Mouse (Mus musculus) hindbrain, embryonic 14.5 days (tissue): ENCODE measurements around the gene Hsd17b2. TPM values are rescaled to one million over a fixed set of nuclear protein-coding genes. Genes with fewer than 3 reads are reported as not detected.
A peak's percentile ranks its signal among the peaks of the same experiment; 100 is the strongest.

Experiments
- ATAC-seq: fragments of 200-750 bp; cut with Nextera tagmentation; 2 replicates; pipeline ENCODE4 v1.8.0; 2017; ENCODE audit warnings: moderate number of reproducible peaks, mild to moderate bottlenecking, moderate TSS enrichment, moderate library complexity; ENCODE audit not compliant: low FRiP score
- DNase-seq: peaks from one replicate; pipeline ENCODE4 v3.0.0-alpha.2; 2015; ENCODE audit warnings: low spot score
- H3K27ac ChIP-seq: fragments of 300-500 bp; sonication (generic); 2 replicates; pipeline ENCODE4 v1.5.1; 2014; ENCODE audit warnings: mild to moderate bottlenecking, moderate library complexity
- H3K27me3 ChIP-seq: fragments of 300-500 bp; sonication (generic); 2 replicates; pipeline ENCODE4 v1.6.1; 2014; ENCODE audit warnings: mild to moderate bottlenecking, low read length, mixed read lengths; ENCODE audit not compliant: control insufficient read depth, insufficient read depth
- H3K36me3 ChIP-seq: fragments of 300-500 bp; sonication (generic); replicated peaks from 2 replicates; pipeline ENCODE4 v1.6.1; 2014; ENCODE audit not compliant: control insufficient read depth, insufficient read depth
- H3K4me1 ChIP-seq: fragments of 300-500 bp; sonication (generic); replicated peaks from 2 replicates; pipeline ENCODE4 v1.6.1; 2014; ENCODE audit warnings: antibody characterized with exemption, low read length, mixed read lengths; ENCODE audit not compliant: control insufficient read depth, insufficient read depth
- H3K4me2 ChIP-seq: fragments of 300-500 bp; sonication (generic); replicated peaks from 2 replicates; pipeline ENCODE4 v1.6.1; 2014; ENCODE audit warnings: mild to moderate bottlenecking, moderate library complexity
- H3K4me3 ChIP-seq: fragments of 300-500 bp; sonication (generic); replicated peaks from 2 replicates; pipeline ENCODE4 v1.5.1; 2014; ENCODE audit warnings: mild to moderate bottlenecking, low read length
- H3K9ac ChIP-seq: fragments of 300-500 bp; sonication (generic); 2 replicates; pipeline ENCODE4 v1.6.1; 2014
- H3K9me3 ChIP-seq: fragments of 300-500 bp; sonication (generic); 2 replicates; pipeline ENCODE4 v1.6.1; 2016; ENCODE audit warnings: low read length; ENCODE audit not compliant: control insufficient read depth
- WGBS: fragments of 180-500 bp; shearing (Covaris S2); extraction: QIAGEN DNeasy Blood & Tissue Kit; methylation state at CpG from one replicate; pipeline ENCODE4 v1.1.7; 2014; 5-methylcytosine and 5-hydroxymethylcytosine counted together
- polyA plus RNA-seq: library from polyadenylated mRNA; unstranded; fragments of >200 nt; fragmentation: Nextera tagmentation; extraction: Ambion mirVana; gene quantifications from 2 replicates; pipeline ENCODE4 v1.2.1, GENCODE M21; 2014

Gene Hsd17b2
- polyA plus RNA-seq, result 0.25 TPM in 1 of 2 replicates, not detected in the other

DNA sequence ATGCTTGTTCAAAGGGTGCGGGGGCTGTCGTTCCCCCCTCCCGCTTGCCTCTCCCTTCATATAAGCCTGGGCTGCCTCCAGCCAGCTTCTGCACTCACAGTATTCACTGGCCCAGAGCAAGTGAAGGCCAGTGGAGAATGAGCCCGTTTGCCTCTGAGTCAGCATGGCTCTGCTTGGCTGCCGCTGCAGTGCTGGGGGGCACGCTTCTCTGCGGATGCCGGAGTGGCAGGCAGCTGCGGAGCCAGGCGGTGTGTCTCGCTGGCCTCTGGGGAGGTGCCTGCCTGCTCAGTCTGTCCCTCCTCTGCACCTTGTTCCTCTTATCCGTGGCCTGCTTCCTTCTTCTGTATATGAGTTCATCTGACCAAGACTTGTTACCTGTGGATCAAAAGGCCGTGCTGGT lies at the start of gene Hsd17b2:
Gene Hsd17b2, plus strand, starts transcription at position 46 of the 400 bp plus-strand sequence.
- Histone ChIP-seq H3K27ac (no peak within 1 kb of the TSS), H3K9ac (no peak within 1 kb of the TSS), H3K27me3 (no peaks in the 10 kb centered on the region), H3K9me3 (no peaks in the 10 kb centered on the region), H3K4me2 (no peak within 1 kb of the TSS), H3K36me3 (no peaks in the 10 kb centered on the region), H3K4me1 (peaks cover 6% of the 10 kb centered on the region), H3K4me3 (no peak within 1 kb of the TSS)
- 44% methylated on average over 13 of the region's 13 CpGs for WGBS
- DNase-seq (no peak), ATAC-seq (no peak)

DNA sequence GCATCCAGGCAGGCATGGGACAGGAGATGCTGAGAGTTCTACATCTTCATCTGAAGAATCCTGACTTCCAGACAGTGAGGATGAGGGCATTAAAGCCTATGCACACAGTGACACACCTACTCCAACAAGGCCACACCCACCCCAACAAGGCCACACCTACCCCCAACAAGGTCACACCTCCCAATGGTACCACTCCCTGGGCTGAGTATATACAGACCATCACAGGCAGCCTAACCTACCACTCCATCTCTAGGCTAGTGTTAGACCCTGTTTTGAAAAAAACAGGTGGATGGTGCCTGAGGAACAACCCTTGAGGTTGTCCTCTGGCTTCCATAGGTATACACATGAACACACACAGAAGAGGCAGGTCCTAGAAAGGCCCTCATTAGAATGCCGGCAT lies 49.4 kb upstream of the Hsd17b2 start:
- Histone ChIP-seq H3K4me3 (no peak overlapping the region), H3K36me3 (no peaks in the 10 kb centered on the region), H3K9ac (no peak overlapping the region), H3K4me2 (no peak overlapping the region), H3K27ac (no peak overlapping the region), H3K27me3 (no peaks in the 10 kb centered on the region), H3K4me1 (no peaks in the 10 kb centered on the region), H3K9me3 (no peaks in the 10 kb centered on the region)
- ATAC-seq (no peak), DNase-seq (no peak)
- WGBS, result 100% methylated on average over 1 of the region's 1 CpGs

DNA sequence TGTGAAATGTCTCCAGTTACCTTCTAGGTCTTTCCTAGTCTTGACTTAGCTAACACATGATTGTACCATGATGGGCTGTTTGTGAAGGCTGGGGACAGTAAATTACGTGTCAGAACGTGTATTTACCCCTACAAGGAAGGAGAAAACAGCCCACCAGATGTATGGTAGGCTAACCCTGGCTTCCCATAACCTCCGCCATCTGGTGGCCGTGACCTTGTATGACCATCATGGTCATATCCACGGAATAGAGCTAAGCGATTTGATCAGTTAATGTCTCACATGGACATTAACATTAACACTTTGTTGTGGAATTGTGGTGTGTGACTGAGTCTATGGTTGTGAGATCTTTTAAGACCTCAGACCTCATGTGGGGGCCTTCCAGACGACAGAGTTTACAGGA lies 42.7 kb upstream of the Hsd17b2 start:
- Histone ChIP-seq H3K27ac (no peak overlapping the region), H3K4me2 (no peak overlapping the region), H3K9ac (no peak overlapping the region), H3K4me3 (no peak overlapping the region), H3K36me3 (no peaks in the 10 kb centered on the region), H3K9me3 (no peaks in the 10 kb centered on the region), H3K27me3 (no peaks in the 10 kb centered on the region), H3K4me1 (no peaks in the 10 kb centered on the region; the same call in 1 of the 2 replicates)
- DNase-seq (no peak), ATAC-seq (no peak)
- WGBS, result 80% methylated on average over 7 of the region's 7 CpGs

DNA sequence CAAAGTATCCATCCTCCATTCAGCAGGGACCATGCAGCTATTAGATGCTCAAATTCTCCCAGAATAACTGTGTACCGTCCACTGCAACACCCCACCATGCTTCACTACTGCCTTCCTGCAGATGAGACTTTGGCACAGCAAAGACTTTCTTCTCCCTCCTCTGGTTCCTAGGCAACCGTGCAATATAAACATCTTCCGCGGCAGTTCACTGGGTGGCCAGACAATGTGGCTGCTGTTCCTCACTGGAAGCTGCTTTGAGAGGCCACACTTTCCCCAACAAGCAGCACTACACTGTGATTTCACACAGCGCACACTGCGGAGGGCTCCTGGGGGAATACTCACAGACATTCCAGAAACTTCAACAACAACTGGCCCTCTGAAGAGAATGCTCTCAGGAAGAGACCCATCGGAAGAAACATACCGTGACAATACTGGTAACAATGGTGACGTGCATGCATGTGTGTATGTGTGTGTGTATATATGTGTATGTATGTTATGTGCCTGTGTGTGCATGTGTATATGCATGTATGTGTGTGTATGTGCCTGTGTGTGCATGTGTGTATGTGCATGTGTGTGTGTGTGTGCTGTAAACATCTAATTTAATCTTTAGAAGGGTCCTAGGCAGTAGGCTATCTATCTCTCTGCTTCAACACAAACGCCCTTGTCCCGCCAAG lies 41.2 kb upstream of the Hsd17b2 start:
- Histone ChIP-seq H3K27ac (peak overlapping the region; percentile 28), H3K27me3 (no peaks in the 10 kb centered on the region), H3K9me3 (no peaks in the 10 kb centered on the region), H3K36me3 (no peaks in the 10 kb centered on the region), H3K4me2 (peak overlapping the region; percentile 13; the same call in 1 of the 2 replicates), H3K4me1 (no peaks in the 10 kb centered on the region; the same call in 1 of the 2 replicates), H3K9ac (no peak overlapping the region), H3K4me3 (no peak overlapping the region)
- WGBS, result 25% methylated on average over 11 of the region's 11 CpGs
- ATAC-seq (peak; percentile 37; the same call in 1 of the 2 replicates), DNase-seq (peak; percentile 71)

DNA sequence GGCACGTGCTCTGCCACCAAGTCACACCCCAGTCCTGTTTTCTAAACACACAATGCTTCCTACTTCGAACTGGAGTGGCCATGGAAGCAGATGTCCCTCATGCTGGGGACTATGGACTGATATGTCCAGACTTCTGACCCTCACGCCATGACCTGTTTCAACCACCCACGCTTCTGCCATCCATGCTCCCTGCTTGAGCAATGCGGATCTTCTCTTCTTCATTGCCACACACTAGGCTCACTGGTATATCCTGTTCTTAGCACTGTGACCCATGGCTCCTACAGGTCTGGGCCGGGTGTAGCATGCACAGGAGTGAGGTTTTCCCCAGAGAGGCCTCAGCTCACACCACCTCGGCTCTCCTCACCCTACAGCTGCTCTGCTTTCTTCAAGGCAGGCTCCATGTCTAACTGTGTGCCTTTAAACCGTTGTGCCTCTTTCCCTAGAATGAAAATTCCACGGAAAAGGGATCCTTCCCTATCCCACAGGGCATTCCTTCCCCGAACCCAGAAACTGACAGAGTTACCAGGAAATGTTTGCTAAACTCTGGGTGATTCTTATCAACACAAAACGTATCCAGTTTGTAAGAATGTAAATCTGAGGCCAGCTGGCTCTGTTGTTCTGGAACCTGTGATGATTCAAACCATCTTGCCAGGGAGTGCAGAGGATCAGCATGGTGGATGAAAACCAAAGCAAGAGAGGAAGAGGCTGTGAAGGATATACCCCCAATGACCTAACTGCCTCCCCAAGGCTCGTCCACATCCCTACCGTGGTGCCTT lies 34.2 kb upstream of the Hsd17b2 start:
- Histone ChIP-seq H3K36me3 (no peaks in the 10 kb centered on the region), H3K4me2 (no peak overlapping the region), H3K27ac (no peak overlapping the region), H3K9ac (no peak overlapping the region), H3K9me3 (no peaks in the 10 kb centered on the region), H3K4me3 (no peak overlapping the region), H3K27me3 (no peaks in the 10 kb centered on the region), H3K4me1 (no peaks in the 10 kb centered on the region)
- no peak for DNase-seq
- no peak for ATAC-seq
- WGBS, result 87% methylated on average over 13 of the region's 13 CpGs

DNA sequence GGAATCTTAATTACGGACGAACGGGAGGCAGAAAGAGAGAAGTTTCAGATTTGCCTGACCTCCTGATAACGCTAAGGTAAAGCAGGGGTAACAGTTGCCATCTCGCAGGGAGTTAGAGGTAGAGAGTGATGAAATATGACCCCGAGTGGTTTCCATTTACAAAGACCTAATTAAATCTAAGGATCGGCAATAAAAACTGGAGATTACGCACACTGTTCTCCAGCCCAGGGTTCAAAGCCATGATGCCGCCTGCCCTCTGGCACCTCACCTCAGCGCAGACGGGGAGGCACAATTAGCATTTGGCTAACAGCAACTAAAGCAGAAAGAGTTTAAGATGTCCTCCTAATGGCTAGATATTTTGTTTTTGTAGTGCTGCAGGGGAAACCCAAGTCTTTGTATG lies 31.2 kb upstream of the Hsd17b2 start:
- H3K4me1 ChIP-seq, result no peaks in the 10 kb centered on the region
- WGBS, result 53% methylated on average over 11 of the region's 11 CpGs
- no peaks in the 10 kb centered on the region for H3K27me3 ChIP-seq
- no peaks in the 10 kb centered on the region for H3K9me3 ChIP-seq
- H3K27ac ChIP-seq, result no peak overlapping the region
- no peak overlapping the region for H3K4me2 ChIP-seq
- DNase-seq (no peak), ATAC-seq (no peak)
- H3K36me3 ChIP-seq, result no peaks in the 10 kb centered on the region
- H3K4me3 ChIP-seq, result no peak overlapping the region
- H3K9ac ChIP-seq, result no peak overlapping the region

DNA sequence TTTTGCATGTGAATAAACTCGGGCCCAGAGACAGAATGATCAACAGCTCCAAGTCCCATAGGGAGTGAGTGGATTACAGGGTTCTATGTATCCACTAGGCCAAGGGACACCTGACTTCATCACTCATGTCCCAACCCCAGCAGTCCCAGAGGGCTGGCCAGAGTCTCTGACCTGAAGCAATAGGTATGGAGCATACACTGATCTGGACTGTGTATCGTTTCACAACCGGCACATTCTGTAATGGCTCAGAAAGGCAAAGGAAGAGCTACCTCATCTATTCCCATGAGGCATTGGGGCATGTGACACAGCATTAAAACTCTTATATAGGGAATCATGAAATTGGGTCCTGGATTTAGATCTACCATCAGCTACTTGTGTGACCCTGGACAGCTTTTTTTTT lies 29.1 kb upstream of the Hsd17b2 start:
- H3K4me3 ChIP-seq, result no peak overlapping the region
- no peaks in the 10 kb centered on the region for H3K27me3 ChIP-seq
- no peaks in the 10 kb centered on the region for H3K36me3 ChIP-seq
- H3K27ac ChIP-seq, result no peak overlapping the region
- 69% methylated on average over 3 of the region's 3 CpGs for WGBS
- DNase-seq (no peak), ATAC-seq (no peak)
- no peak overlapping the region for H3K4me2 ChIP-seq
- H3K4me1 ChIP-seq, result no peaks in the 10 kb centered on the region
- H3K9ac ChIP-seq, result no peak overlapping the region
- H3K9me3 ChIP-seq, result no peaks in the 10 kb centered on the region

DNA sequence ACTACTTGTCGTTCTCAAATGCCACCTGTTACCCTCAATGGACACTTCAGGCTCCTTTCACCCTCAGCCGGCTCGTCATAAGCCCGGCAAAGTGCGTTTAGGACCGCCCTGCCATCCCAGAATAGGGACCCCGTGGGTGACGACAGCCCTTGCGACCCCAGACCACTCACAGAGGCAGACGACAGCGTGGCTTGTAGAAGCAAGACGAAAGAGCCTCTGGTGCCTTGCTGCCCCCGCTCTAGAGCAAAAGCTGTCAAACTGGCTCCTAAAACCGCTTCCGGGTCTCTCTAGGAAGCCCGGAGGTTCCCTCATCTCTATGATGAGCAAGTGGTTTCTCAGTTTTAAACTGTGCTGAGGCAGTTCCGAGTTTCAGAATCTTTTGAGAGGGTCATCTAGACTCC lies 28.3 kb upstream of the Hsd17b2 start, which contains the start of gene Sdr42e1:
Gene Sdr42e1, minus strand, starts transcription at position 260 of the 401 bp plus-strand sequence.
- ATAC-seq (no peak), DNase-seq (peak; percentile 49)
- 19% methylated on average over 17 of the region's 17 CpGs for WGBS
- no peaks in the 10 kb centered on the region for H3K27me3 ChIP-seq
- peak within 1 kb of the TSS; percentile 54 for H3K4me2 ChIP-seq
- peak within 1 kb of the TSS; percentile 53 for H3K9ac ChIP-seq
- H3K27ac ChIP-seq, result no peak within 1 kb of the TSS
- H3K36me3 ChIP-seq, result no peaks in the 10 kb centered on the region
- no peaks in the 10 kb centered on the region for H3K9me3 ChIP-seq
- no peaks in the 10 kb centered on the region for H3K4me1 ChIP-seq
- peak within 1 kb of the TSS; percentile 36 for H3K4me3 ChIP-seq

DNA sequence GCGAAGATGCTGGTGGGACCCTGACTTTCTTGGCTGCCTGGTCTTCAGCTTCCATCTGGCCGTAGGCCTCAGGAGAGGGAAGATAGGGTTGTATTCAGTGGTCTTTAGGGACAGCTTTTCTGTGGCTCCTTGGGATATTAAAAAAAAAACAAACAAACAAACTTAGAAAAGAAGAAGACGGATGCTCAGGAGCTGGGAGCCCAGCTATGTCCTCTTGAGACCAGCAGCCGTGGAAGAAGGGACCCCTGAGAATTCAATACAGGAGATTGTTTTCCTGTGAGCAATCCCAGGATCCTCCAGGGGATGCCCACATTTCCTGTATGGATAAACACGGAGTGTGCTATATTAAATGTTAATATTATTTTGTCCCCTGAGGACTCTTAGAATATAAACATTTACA lies 26.5 kb upstream of the Hsd17b2 start:
- no peaks in the 10 kb centered on the region for H3K4me1 ChIP-seq
- WGBS, result 78% methylated on average over 5 of the region's 5 CpGs
- no peak overlapping the region for H3K4me3 ChIP-seq
- DNase-seq (no peak), ATAC-seq (no peak)
- no peak overlapping the region for H3K9ac ChIP-seq
- H3K36me3 ChIP-seq, result no peaks in the 10 kb centered on the region
- no peaks in the 10 kb centered on the region for H3K9me3 ChIP-seq
- no peaks in the 10 kb centered on the region for H3K27me3 ChIP-seq
- H3K4me2 ChIP-seq, result no peak overlapping the region
- H3K27ac ChIP-seq, result no peak overlapping the region
